Mouse (Mus musculus): ENCODE data around the gene Lyar.

GRCm38 (mm10) chr5:38208985-38209384 lies 11.3 kb upstream of the Lyar start:
- no peak for TF ChIP-seq CTCF (IDR thresholded peaks at IDR 0.05; ENCODE audit: low read depth, low read length)
- TF ChIP-seq POLR2A (IDR thresholded peaks at IDR 0.05; ENCODE audit: borderline replicate concordance, low read depth, low read length): no peak

All from bone marrow macrophage, adult 2 months (primary cell).